Comparison of ENCODE assay signal across 39 mouse cellular contexts in the genomic region with DNA sequence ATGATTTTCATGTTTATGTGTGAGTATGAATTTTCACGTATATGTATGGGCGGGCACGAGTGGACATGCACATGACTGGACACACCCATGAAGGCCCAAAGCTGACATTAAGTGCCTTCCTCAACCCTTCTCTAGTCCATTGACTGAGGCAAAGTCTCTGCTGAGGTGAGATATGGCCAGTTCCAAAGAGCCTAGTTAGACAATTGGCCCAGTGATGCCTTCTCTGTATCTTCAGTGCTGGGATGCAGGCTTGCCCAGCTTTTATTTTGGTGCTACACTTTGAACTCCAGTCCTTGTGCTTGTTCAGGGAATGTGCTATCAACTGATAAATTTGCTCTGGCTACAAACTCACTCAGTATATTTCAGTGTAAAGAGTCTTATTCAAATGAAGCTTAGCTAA. TPM values are rescaled to one million over a fixed set of nuclear protein-coding genes. Genes with fewer than 3 reads are reported as not detected.
"Had no signal": no experiment of that assay in that cellular context is flagged by ENCODE, and none has a peak within 500 bp of the region (broad histone marks: within the 10 kb centered on the region; RNA-seq: fewer than 3 reads in every experiment).

No protein-coding gene starts in this region.

- H3K27me3 ChIP-seq: embryonic facial prominence, embryonic 12.5 days; embryonic facial prominence, embryonic 13.5 days; embryonic facial prominence, embryonic 15.5 days; forebrain, embryonic 12.5 days; forebrain, embryonic 13.5 days; forebrain, embryonic 15.5 days had no signal

- H3K36me3 ChIP-seq: embryonic facial prominence, embryonic 10.5 days; embryonic facial prominence, embryonic 12.5 days; embryonic facial prominence, embryonic 13.5 days; embryonic facial prominence, embryonic 15.5 days; forebrain, embryonic 10.5 days; forebrain, embryonic 12.5 days; forebrain, embryonic 15.5 days had no signal

- H3K27ac ChIP-seq: embryonic facial prominence, embryonic 10.5 days; embryonic facial prominence, embryonic 12.5 days; embryonic facial prominence, embryonic 13.5 days; embryonic facial prominence, embryonic 15.5 days; forebrain, embryonic 10.5 days; forebrain, embryonic 12.5 days; forebrain, embryonic 13.5 days; forebrain, embryonic 15.5 days; gastrocnemius, adult 2 months had no signal

- H3K9me3 ChIP-seq: embryonic facial prominence, embryonic 10.5 days; embryonic facial prominence, embryonic 12.5 days; embryonic facial prominence, embryonic 13.5 days; embryonic facial prominence, embryonic 15.5 days; forebrain, embryonic 10.5 days; forebrain, embryonic 12.5 days; forebrain, embryonic 13.5 days had no signal

- H3K4me3 ChIP-seq: embryonic facial prominence, embryonic 10.5 days; embryonic facial prominence, embryonic 12.5 days; embryonic facial prominence, embryonic 13.5 days; embryonic facial prominence, embryonic 15.5 days; erythroblast, embryonic 14.5 days; forebrain, embryonic 10.5 days; forebrain, embryonic 12.5 days; forebrain, embryonic 13.5 days; forebrain, embryonic 15.5 days; gastrocnemius, adult 2 months had no signal

- H3K4me2 ChIP-seq: embryonic facial prominence, embryonic 12.5 days; embryonic facial prominence, embryonic 13.5 days; embryonic facial prominence, embryonic 15.5 days; forebrain, embryonic 12.5 days; forebrain, embryonic 13.5 days; forebrain, embryonic 15.5 days had no signal

- DNase-seq: cerebellum, adult 2 months; cerebellum, adult 8-10 months; cerebellum, adult 9-10 months; cerebellum, adult 9-11 months; cerebellum, postnatal 10 days; cerebellum, postnatal 14 days; cerebellum, postnatal 25 days; cerebellum, postnatal 36 days; embryo, embryonic 11 days; forebrain, postnatal 0 days; gastrocnemius, adult 2 months; gastrocnemius, postnatal 10 days; gastrocnemius, postnatal 14 days; gastrocnemius, postnatal 25 days; gastrocnemius, postnatal 36 days; heart, adult 11 months; heart, adult 18-20 months had no signal

- H3K9ac ChIP-seq: embryonic facial prominence, embryonic 12.5 days; embryonic facial prominence, embryonic 13.5 days; embryonic facial prominence, embryonic 15.5 days; forebrain, embryonic 12.5 days; forebrain, embryonic 13.5 days; forebrain, embryonic 15.5 days; forebrain, postnatal 0 days had no signal

- H3K4me1 ChIP-seq: embryonic facial prominence, embryonic 10.5 days; embryonic facial prominence, embryonic 12.5 days; embryonic facial prominence, embryonic 13.5 days; embryonic facial prominence, embryonic 15.5 days; forebrain, embryonic 10.5 days; forebrain, embryonic 12.5 days; forebrain, embryonic 13.5 days; forebrain, embryonic 15.5 days had no signal

- ATAC-seq: forebrain, embryonic 13.5 days; forebrain, embryonic 14.5 days; forebrain, embryonic 15.5 days; forebrain, embryonic 16.5 days; forebrain, postnatal 0 days had no signal

RNA-seq across cellular contexts. Expression of gene Olfr417, which starts 8.9 kb away (rescaled TPM):
- total RNA-seq: forebrain, postnatal 0 days; gastrocnemius, adult 18-20 months; gastrocnemius, adult 2 months; gastrocnemius, adult 8-10 months; gastrocnemius, postnatal 10 days; gastrocnemius, postnatal 14 days; gastrocnemius, postnatal 25 days; gastrocnemius, postnatal 36 days; gastrocnemius, postnatal 4 days; heart, adult 18-20 months had no signal
- polyA plus RNA-seq: cerebellum, adult 2 months; cortical plate, adult 2 months; embryonic facial prominence, embryonic 10.5 days; embryonic facial prominence, embryonic 11.5 days; embryonic facial prominence, embryonic 12.5 days; embryonic facial prominence, embryonic 13.5 days; embryonic facial prominence, embryonic 14.5 days; erythroblast, embryonic 14.5 days; forebrain, embryonic 10.5 days; forebrain, embryonic 11.5 days; forebrain, embryonic 12.5 days; forebrain, embryonic 13.5 days; forebrain, embryonic 14.5 days; forebrain, embryonic 15.5 days; forebrain, embryonic 16.5 days; forebrain, postnatal 0 days; frontal cortex, adult 2 months; gonadal fat pad, adult 2 months had no signal

RNA-seq across cellular contexts. Expression of gene Olfr248, which starts 17.0 kb away (rescaled TPM):
- total RNA-seq: forebrain, postnatal 0 days; gastrocnemius, adult 18-20 months; gastrocnemius, adult 2 months; gastrocnemius, adult 8-10 months; gastrocnemius, postnatal 10 days; gastrocnemius, postnatal 14 days; gastrocnemius, postnatal 25 days; gastrocnemius, postnatal 36 days; gastrocnemius, postnatal 4 days; heart, adult 18-20 months had no signal
- polyA plus RNA-seq: cerebellum, adult 2 months; cortical plate, adult 2 months; embryonic facial prominence, embryonic 10.5 days; embryonic facial prominence, embryonic 11.5 days; embryonic facial prominence, embryonic 12.5 days; embryonic facial prominence, embryonic 13.5 days; embryonic facial prominence, embryonic 14.5 days; embryonic facial prominence, embryonic 15.5 days; erythroblast, embryonic 14.5 days; forebrain, embryonic 10.5 days; forebrain, embryonic 11.5 days; forebrain, embryonic 12.5 days; forebrain, embryonic 13.5 days; forebrain, embryonic 14.5 days; forebrain, embryonic 15.5 days; forebrain, embryonic 16.5 days; forebrain, postnatal 0 days; frontal cortex, adult 2 months; gonadal fat pad, adult 2 months had no signal

RNA-seq across cellular contexts. Expression of gene Mptx1, which starts 43.5 kb away (rescaled TPM):
- total RNA-seq: common myeloid progenitor, adult 5-6 weeks; forebrain, postnatal 0 days; gastrocnemius, adult 18-20 months; gastrocnemius, adult 2 months; gastrocnemius, adult 8-10 months; gastrocnemius, postnatal 10 days; gastrocnemius, postnatal 14 days; gastrocnemius, postnatal 25 days; gastrocnemius, postnatal 36 days; gastrocnemius, postnatal 4 days; granulocyte monocyte progenitor cell, adult 5-6 weeks; heart, adult 18-20 months had no signal
- polyA plus RNA-seq: cerebellum, adult 2 months; cortical plate, adult 2 months; embryonic facial prominence, embryonic 10.5 days; embryonic facial prominence, embryonic 11.5 days; embryonic facial prominence, embryonic 12.5 days; embryonic facial prominence, embryonic 13.5 days; embryonic facial prominence, embryonic 14.5 days; embryonic facial prominence, embryonic 15.5 days; erythroblast, embryonic 14.5 days; forebrain, embryonic 10.5 days; forebrain, embryonic 11.5 days; forebrain, embryonic 12.5 days; forebrain, embryonic 13.5 days; forebrain, embryonic 14.5 days; forebrain, embryonic 15.5 days; forebrain, embryonic 16.5 days; forebrain, postnatal 0 days; frontal cortex, adult 2 months; gonadal fat pad, adult 2 months had no signal

RNA-seq across cellular contexts. Expression of gene Olfr414, which starts 50.1 kb away (rescaled TPM):
- total RNA-seq: forebrain, postnatal 0 days; gastrocnemius, adult 18-20 months; gastrocnemius, adult 2 months; gastrocnemius, adult 8-10 months; gastrocnemius, postnatal 10 days; gastrocnemius, postnatal 14 days; gastrocnemius, postnatal 25 days; gastrocnemius, postnatal 36 days; gastrocnemius, postnatal 4 days; granulocyte monocyte progenitor cell, adult 5-6 weeks; heart, adult 18-20 months had no signal
- polyA plus RNA-seq: cerebellum, adult 2 months; cortical plate, adult 2 months; embryonic facial prominence, embryonic 10.5 days; embryonic facial prominence, embryonic 11.5 days; embryonic facial prominence, embryonic 12.5 days; embryonic facial prominence, embryonic 13.5 days; erythroblast, embryonic 14.5 days; forebrain, embryonic 10.5 days; forebrain, embryonic 11.5 days; forebrain, embryonic 12.5 days; forebrain, embryonic 13.5 days; forebrain, embryonic 14.5 days; forebrain, embryonic 15.5 days; forebrain, embryonic 16.5 days; forebrain, postnatal 0 days; frontal cortex, adult 2 months; gonadal fat pad, adult 2 months had no signal
